Mouse (Mus musculus): Measurements from ENCODE around the gene Iqgap2.

Gene Iqgap2

GRCm38 (mm10) chr13:95583237-95584189 is 308.2 kb downstream of the Iqgap2 start:
- in situ Hi-C loops (cut with MboI): no loop called here

GRCm38 (mm10) chr13:95581850-95582249 is 309.9 kb downstream of the Iqgap2 start:
- in situ Hi-C loops (cut with MboI): no loop called here

GRCm38 (mm10) chr13:95578016-95578697 is 313.6 kb downstream of the Iqgap2 start:
- in situ Hi-C loops (cut with MboI): no loop called here

Measured in mature B cell (primary cell).